In the genomic region with DNA sequence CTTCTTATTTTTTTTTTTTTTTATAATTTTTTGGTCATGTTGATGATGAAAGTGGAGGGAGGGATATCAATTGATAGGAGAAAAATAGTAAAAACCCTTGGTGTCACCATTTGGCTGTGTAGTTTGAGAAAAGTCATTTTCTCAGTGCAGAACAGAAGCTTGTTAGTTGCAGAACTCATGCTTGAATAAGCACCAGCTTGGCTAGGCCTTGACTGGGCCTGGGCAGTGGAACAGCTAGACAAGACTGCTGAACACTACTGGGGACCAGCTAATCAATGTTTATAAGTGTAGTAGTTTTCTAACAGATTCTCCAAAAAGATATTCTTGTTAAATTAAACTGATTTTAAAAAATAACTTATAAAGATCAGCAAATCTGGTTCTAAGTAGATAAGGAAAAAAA, we compare ENCODE assay signal across 7 mouse cellular contexts.
"Had no signal": no experiment of that assay in that cellular context is flagged by ENCODE, and none has a peak within 500 bp of the region (broad histone marks: within the 10 kb centered on the region; RNA-seq: fewer than 3 reads in every experiment).

No protein-coding gene starts in this region.

- DNase-seq: lung, adult 2 months; lung, postnatal 14 days; lung, postnatal 36 days; right cerebral cortex, postnatal 14 days; thymus, adult 2 months; thymus, postnatal 25 days; thymus, postnatal 4 days had no signal
